Mouse (Mus musculus) cortical plate, adult 2 months (tissue): ENCODE results near the gene Ttll13.

Experiments used
- CTCF ChIP-seq: fragments of 200-500 bp; IDR thresholded peaks from 2 replicates; pipeline ENCODE4 v1.5.1; 2011; ENCODE audit warnings: mild to moderate bottlenecking, control low read depth, low read length; ENCODE audit not compliant: insufficient read depth; ENCODE audit errors: extremely low read depth
- POLR2A ChIP-seq: fragments of 200-500 bp; IDR thresholded peaks from 2 replicates; pipeline ENCODE4 v1.6.1; 2011; ENCODE audit warnings: mild to moderate bottlenecking, low read length, control low read depth; ENCODE audit not compliant: insufficient read depth; ENCODE audit errors: extremely low read depth

DNA sequence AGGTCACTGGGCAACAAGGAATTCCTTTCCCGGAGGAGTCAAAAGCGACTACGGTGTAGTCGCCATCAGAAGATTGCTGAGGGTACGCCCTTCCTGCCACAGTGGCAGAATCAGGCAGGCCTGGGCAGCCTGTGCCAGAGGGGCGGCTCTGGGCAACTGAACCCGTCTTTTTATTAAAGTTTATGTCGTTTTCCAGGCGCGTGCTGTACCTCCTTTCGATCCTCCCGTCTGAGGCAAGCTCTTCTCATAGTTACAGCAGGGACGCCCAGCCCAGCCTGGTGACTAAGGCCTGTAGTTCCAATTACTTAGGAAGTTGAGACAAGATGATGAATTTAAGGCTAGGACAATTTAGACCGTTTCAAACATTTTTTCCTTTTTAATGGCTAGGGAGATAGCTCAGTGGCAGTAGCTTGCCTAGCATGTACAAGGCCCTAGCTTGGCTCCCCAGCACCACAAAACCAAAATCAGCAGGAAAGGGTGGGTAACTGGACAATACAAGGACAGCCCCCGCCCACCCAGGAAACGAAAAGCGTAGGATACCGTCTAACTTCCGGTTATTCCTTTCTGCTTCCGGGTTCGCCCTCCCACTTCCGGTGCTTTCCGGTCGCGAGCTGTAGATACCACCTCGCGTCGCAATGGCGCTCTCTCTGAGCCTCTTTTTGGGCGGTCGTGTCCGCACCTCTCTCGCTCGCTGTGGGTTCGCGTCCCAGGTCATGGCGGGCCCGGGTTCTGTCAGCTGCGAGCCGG is 14.6 kb downstream of the Ttll13 start, which contains the start of gene Ngrn:
- TF ChIP-seq POLR2A (peak; percentile 90), CTCF (0 out of 2 replicates have a peak, but pooled peaks have one; percentile 4)
